Mouse (Mus musculus) CD8-positive naive resting alpha-beta T cell, adult 2 months (primary cell): Measurements from ENCODE around the gene 1700024B05Rik.
"Not testable (repeated sequence)": the region's sequence is repeated elsewhere in the genome, so short reads cannot be mapped to it uniquely, and the experiment has no call there.

Source experiments
- DNase-seq, 2 experiments: peaks; one replicate each; pipeline ENCODE4 v3.0.0; 2022; ENCODE audit warnings: low read depth in 2 of 2, low spot score in 2 of 2

1700024B05Rik gene

GRCm38 (mm10) chr14:41943695-41944094 lies at the start of gene 1700024B05Rik:
Gene 1700024B05Rik, plus strand, starts transcription at chr14:41943995.
- not testable (repeated sequence) for DNase-seq

- DNase-seq: not testable (repeated sequence)
These were observed 36.6 kb upstream of the 1700024B05Rik start, which contains the start of gene Gm7980 for GRCm38 (mm10) chr14:41907190-41907589. Gene Gm7980, minus strand, starts transcription at chr14:41907290.

GRCm38 (mm10) chr14:41924649-41925048 lies 19.1 kb upstream of the 1700024B05Rik start, which contains the start of gene 1700049E17Rik1:
Gene 1700049E17Rik1, plus strand, starts transcription at chr14:41924949.
- DNase-seq: not testable (repeated sequence)

GRCm38 (mm10) chr14:41964095-41964494 lies 20.3 kb downstream of the 1700024B05Rik start:
- not testable (repeated sequence) for DNase-seq

GRCm38 (mm10) chr14:41967827-41968226 lies 24.0 kb downstream of the 1700024B05Rik start, which contains the start of gene Gm6401:
Gene Gm6401, minus strand, starts transcription at chr14:41967927.
- DNase-seq: not testable (repeated sequence)

GRCm38 (mm10) chr14:41968596-41968995 lies 24.8 kb downstream of the 1700024B05Rik start:
- not testable (repeated sequence) for DNase-seq

GRCm38 (mm10) chr14:41983225-41983624 lies 39.4 kb downstream of the 1700024B05Rik start, which contains the start of gene Gm3543:
Gene Gm3543, minus strand, starts transcription at chr14:41983325.
- not testable (repeated sequence) for DNase-seq
